Mouse (Mus musculus) CH12.LX (cell line): ENCODE measurements around the gene Macrod2. TPM values are rescaled to one million over a fixed set of nuclear protein-coding genes. Genes with fewer than 3 reads are reported as not detected.

Source experiments
- DNase-seq: peaks from one replicate; pipeline ENCODE4 v3.0.0-alpha.2; 2013; ENCODE audit errors: extremely low read depth
- H3K27ac ChIP-seq: 2 replicates; pipeline ENCODE4 v1.5.1; 2012; ENCODE audit warnings: low read depth, mild to moderate bottlenecking, control low read depth, moderate library complexity; ENCODE audit not compliant: insufficient read depth
- H3K27me3 ChIP-seq: replicated peaks from 2 replicates; pipeline ENCODE3; 2012; ENCODE audit warnings: inconsistent platforms
- H3K36me3 ChIP-seq, 2 experiments: replicated peaks in 1 of 2; 2 replicates each; pipeline versions ENCODE3 to v1.6.1; 2012; ENCODE audit warnings: inconsistent platforms in 1 of 2, low read length in 1 of 2, mild to moderate bottlenecking in 1 of 2, mixed read lengths in 1 of 2, moderate library complexity in 1 of 2; ENCODE audit not compliant: control insufficient read depth in 1 of 2, insufficient read depth in 1 of 2
- H3K4me1 ChIP-seq, 2 experiments: 2 replicates each; pipeline ENCODE4 v1.6.1; 2012; ENCODE audit warnings: inconsistent platforms in 1 of 2, moderate library complexity in 1 of 2; ENCODE audit not compliant: insufficient read depth in 2 of 2, control insufficient read depth in 1 of 2
- H3K4me2 ChIP-seq: 2 replicates; pipeline ENCODE4 v1.6.1; 2012; ENCODE audit warnings: low read depth, mild to moderate bottlenecking, control low read depth; ENCODE audit not compliant: poor library complexity, insufficient read depth, severe bottlenecking
- H3K4me3 ChIP-seq, 3 experiments: fragments of 150-350 bp in 1 of 3; sonication (generic) in 1 of 3; replicated peaks in 1 of 3; 2 replicates each; pipeline versions ENCODE3 to v1.5.1; 2011 to 2012; ENCODE audit warnings: low read depth in 2 of 3, low read length in 2 of 3, mild to moderate bottlenecking in 2 of 3, moderate library complexity in 2 of 3, control low read depth in 1 of 3, improper control_type of control experiment in 1 of 3, inconsistent platforms in 1 of 3, mixed read lengths in 1 of 3; ENCODE audit not compliant: poor library complexity in 1 of 3
- H3K79me2 ChIP-seq: replicated peaks from 2 replicates; pipeline ENCODE4 v1.6.1; 2012; ENCODE audit warnings: mild to moderate bottlenecking, moderate library complexity; ENCODE audit not compliant: control insufficient read depth, poor library complexity, insufficient read depth, severe bottlenecking; ENCODE audit errors: extremely low read depth
- H3K9ac ChIP-seq: 2 replicates; pipeline ENCODE4 v1.6.1; 2012; ENCODE audit warnings: low read depth, mild to moderate bottlenecking, control low read depth, moderate library complexity; ENCODE audit not compliant: insufficient read depth
- H3K9me3 ChIP-seq: replicated peaks from 2 replicates; pipeline ENCODE3; 2012; ENCODE audit warnings: low read length, inconsistent platforms, mixed read lengths
- CHD1 ChIP-seq: IDR thresholded peaks from 2 replicates; pipeline ENCODE4 v1.6.1; 2012; ENCODE audit warnings: low read depth, low read length, improper control_type of control experiment, inconsistent platforms
- HCFC1 ChIP-seq: IDR thresholded peaks from 2 replicates; pipeline ENCODE4 v1.6.1; 2012; ENCODE audit warnings: low read depth, mild to moderate bottlenecking, inconsistent platforms, low read length, improper control_type of control experiment
- IRF4 ChIP-seq: IDR thresholded peaks from 2 replicates; pipeline ENCODE4 v1.6.1; 2014; ENCODE audit warnings: low read depth, mild to moderate bottlenecking, inconsistent platforms, low read length, improper control_type of control experiment
- JUN ChIP-seq: IDR thresholded peaks from 2 replicates; pipeline ENCODE4 v1.6.1; 2011; ENCODE audit warnings: low read depth, mild to moderate bottlenecking, low read length, improper control_type of control experiment, moderate library complexity; ENCODE audit not compliant: insufficient read depth
- MEF2A ChIP-seq: IDR thresholded peaks from 2 replicates; pipeline ENCODE4 v1.6.1; 2014; ENCODE audit warnings: low read depth, mild to moderate bottlenecking, inconsistent platforms, low read length, improper control_type of control experiment, borderline replicate concordance
- PAX5 ChIP-seq: IDR thresholded peaks from 2 replicates; pipeline ENCODE4 v1.6.1; 2012; ENCODE audit warnings: low read length, inconsistent platforms, mixed read lengths
- RAD21 ChIP-seq: IDR thresholded peaks from 2 replicates; pipeline ENCODE4 v1.6.1; 2011; ENCODE audit warnings: low read depth, mild to moderate bottlenecking, low read length, improper control_type of control experiment, moderate library complexity
- RCOR1 ChIP-seq: conservative IDR thresholded peaks from 2 replicates; pipeline ENCODE4 v1.6.1; 2012; ENCODE audit warnings: low read depth, mild to moderate bottlenecking, inconsistent platforms, low read length, improper control_type of control experiment
- TBP ChIP-seq: conservative IDR thresholded peaks from 2 replicates; pipeline ENCODE4 v1.6.1; 2011; ENCODE audit warnings: low read depth, low read length, improper control_type of control experiment
- TCF12 ChIP-seq: IDR thresholded peaks from 2 replicates; pipeline ENCODE4 v1.6.1; 2014; ENCODE audit warnings: low read depth, mild to moderate bottlenecking, inconsistent platforms, low read length, improper control_type of control experiment
- USF1 ChIP-seq: IDR thresholded peaks from 2 replicates; pipeline ENCODE4 v1.6.1; 2014; ENCODE audit warnings: low read depth, mild to moderate bottlenecking, inconsistent platforms, low read length, improper control_type of control experiment
- ZKSCAN1 ChIP-seq: IDR thresholded peaks from 2 replicates; pipeline ENCODE4 v1.6.1; 2012; ENCODE audit warnings: low read depth, inconsistent platforms, low read length, improper control_type of control experiment, borderline replicate concordance
- dilution Hi-C: fragments of 300-500 bp; cut with MboI; formaldehyde crosslinking; loops from 2 replicates; pipeline ENCODE4 v1.14.3; 2020; ENCODE audit warnings: low sequenced_read_pairs; ENCODE audit not compliant: extremely low pct_unique_long_range_greater_than_20kb, extremely low pct_ligation_motif_present
- in situ Hi-C: fragments of 300-500 bp; cut with MboI; formaldehyde crosslinking; loops from 3 replicates; pipeline ENCODE4 v1.14.3; 2019; ENCODE audit warnings: low sequenced_read_pairs, low pct_ligation_motif_present, low pct_unique_long_range_greater_than_20kb, mixed read lengths
- polyA plus RNA-seq: library from polyadenylated mRNA; unstranded; fragments of >175 nt; gene quantifications from 2 replicates; pipeline ENCODE4 v1.2.1, GENCODE M21; 2012; ENCODE audit warnings: low read depth; ENCODE audit not compliant: insufficient read length
- total RNA-seq, 2 experiments: library from RNA; depleted of rRNA; stranded (reverse); fragments of 300-350 nt in 1 of 2; fragments of >200 nt in 1 of 2; gene quantifications; 2 replicates each; pipeline ENCODE4 v1.2.3; 2012 to 2014

The Macrod2 gene
- total and polyA plus RNA-seq, 3 experiments = not detected

GRCm38 (mm10) chr2:140772825-140773224 is 377.7 kb downstream of the Macrod2 start:
- no peak for TF ChIP-seq IRF4
- TF ChIP-seq RCOR1 = no peak
- no peak for TF ChIP-seq HCFC1
- no peak for TF ChIP-seq MEF2A
- TF ChIP-seq TBP = no peak
- TF ChIP-seq ZKSCAN1 = no peak
- no peak for TF ChIP-seq CHD1
- TF ChIP-seq RAD21 = no peak
- no peak for TF ChIP-seq JUN
- no peak for TF ChIP-seq TCF12
- Histone ChIP-seq H3K4me1 (no peaks in the 10 kb centered on the region), H3K4me2 (no peak overlapping the region), H3K9ac (no peak overlapping the region), H3K36me3 (no peaks in the 10 kb centered on the region), H3K27me3 (no peaks in the 10 kb centered on the region), H3K27ac (no peak overlapping the region), H3K9me3 (peaks cover 34% of the 10 kb centered on the region), H3K4me3 (no peak overlapping the region), H3K79me2 (no peaks in the 10 kb centered on the region)
- in situ Hi-C loops (no loop called here), dilution Hi-C loops (no loop called here)
- DNase-seq = no peak

- Histone ChIP-seq H3K9ac (no peak overlapping the region), H3K4me2 (no peak overlapping the region), H3K36me3 (no peaks in the 10 kb centered on the region), H3K27ac (no peak overlapping the region), H3K4me3 (no peak overlapping the region), H3K27me3 (no peaks in the 10 kb centered on the region), H3K79me2 (no peaks in the 10 kb centered on the region), H3K4me1 (no peaks in the 10 kb centered on the region), H3K9me3 (peaks cover 40% of the 10 kb centered on the region)
- no peak for TF ChIP-seq RAD21
- TF ChIP-seq TCF12 = no peak
- no peak for DNase-seq
- in situ Hi-C loops (no loop called here), dilution Hi-C loops (no loop called here)
These were observed 378.3 kb downstream of the Macrod2 start for GRCm38 (mm10) chr2:140773456-140773855.

- no peaks in the 10 kb centered on the region for H3K79me2 ChIP-seq
- no peaks in the 10 kb centered on the region for H3K27me3 ChIP-seq
- no peak overlapping the region for H3K9ac ChIP-seq
- dilution Hi-C loops = no loop called here
- peaks cover 44% of the 10 kb centered on the region for H3K9me3 ChIP-seq
- no peak for DNase-seq
- in situ Hi-C loops = no loop called here
- no peak overlapping the region for H3K4me2 ChIP-seq
- no peak for TF ChIP-seq USF1
- TF ChIP-seq PAX5 = no peak
- H3K4me3 ChIP-seq = no peak overlapping the region
- H3K36me3 ChIP-seq = no peaks in the 10 kb centered on the region
- H3K4me1 ChIP-seq = no peaks in the 10 kb centered on the region
- no peak overlapping the region for H3K27ac ChIP-seq
These were observed 379.8 kb downstream of the Macrod2 start for GRCm38 (mm10) chr2:140774808-140775370.
